Mouse (Mus musculus) left cerebral cortex, postnatal 36 days (tissue): Measurements from ENCODE around the gene Pias4. TPM values are rescaled to one million over a fixed set of nuclear protein-coding genes. Genes with fewer than 3 reads are reported as not detected.
"Not testable (repeated sequence)": the region's sequence is repeated elsewhere in the genome, so short reads cannot be mapped to it uniquely, and the experiment has no call there.

Experiments used
- DNase-seq, 2 experiments: peaks; one replicate each; pipeline ENCODE4 v3.0.0; 2021 to 2022; ENCODE audit warnings: low spot score in 2 of 2, mixed read lengths in 1 of 2
- intact Hi-C: fragments of 180-260 bp; cut with DNase I; formaldehyde crosslinking; loops from one replicate; pipeline ENCODE4 v1.15.1; 2025
- total RNA-seq, 2 experiments: library from RNA; stranded (reverse); gene quantifications; 2 replicates each; pipeline ENCODE4 v1.2.3; 2021

Gene Pias4
- 10 to 100 TPM; 26.7 to 31.8 TPM for total RNA-seq

DNA sequence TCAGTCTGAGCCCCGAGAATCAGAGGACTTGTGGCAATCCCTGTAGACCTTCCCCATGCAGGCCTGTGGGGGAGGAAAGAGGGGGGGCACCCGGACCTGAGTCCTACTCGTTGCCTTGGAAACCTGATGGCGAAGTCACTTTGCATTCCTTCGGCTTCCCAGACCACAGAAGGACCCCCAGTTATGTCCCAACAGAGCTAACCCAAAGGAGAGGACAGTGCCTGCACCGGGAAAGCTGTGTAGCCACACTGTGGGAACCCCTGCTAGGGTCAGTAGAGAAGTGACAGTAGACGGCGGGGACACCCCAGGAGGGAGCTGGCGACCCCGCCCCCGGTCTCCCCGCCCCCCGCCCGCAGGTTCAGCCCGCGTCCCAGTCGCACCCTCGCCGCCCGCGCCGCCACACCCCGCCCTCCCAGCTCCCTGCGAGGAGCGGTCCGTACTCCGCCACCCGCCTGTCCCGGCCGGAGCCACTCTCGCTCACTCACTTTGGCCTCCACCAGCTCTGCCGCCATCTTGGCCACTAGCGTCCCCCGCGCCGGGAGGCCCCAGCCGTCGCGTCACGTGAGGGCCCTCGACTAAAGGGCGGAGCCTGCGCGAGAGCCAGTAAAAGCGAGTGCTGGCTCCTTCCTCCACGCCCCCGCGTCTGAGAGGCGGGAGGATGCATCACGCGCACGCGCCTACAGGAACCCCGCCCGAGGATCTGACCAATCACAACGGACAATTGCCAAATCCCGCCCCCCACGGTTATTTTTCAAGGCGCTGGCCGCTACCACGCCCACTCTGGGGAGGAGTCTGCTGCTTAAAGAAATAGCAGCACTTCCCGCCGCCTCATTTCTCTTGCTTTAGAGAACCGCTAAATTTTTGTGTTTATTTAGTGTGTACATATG lies at the start of gene Pias4:
Gene Pias4, minus strand, starts transcription at position 724 of the 887 bp plus-strand sequence.
- intact Hi-C loops = no loop called here
- peak; percentile 100 for DNase-seq

DNA sequence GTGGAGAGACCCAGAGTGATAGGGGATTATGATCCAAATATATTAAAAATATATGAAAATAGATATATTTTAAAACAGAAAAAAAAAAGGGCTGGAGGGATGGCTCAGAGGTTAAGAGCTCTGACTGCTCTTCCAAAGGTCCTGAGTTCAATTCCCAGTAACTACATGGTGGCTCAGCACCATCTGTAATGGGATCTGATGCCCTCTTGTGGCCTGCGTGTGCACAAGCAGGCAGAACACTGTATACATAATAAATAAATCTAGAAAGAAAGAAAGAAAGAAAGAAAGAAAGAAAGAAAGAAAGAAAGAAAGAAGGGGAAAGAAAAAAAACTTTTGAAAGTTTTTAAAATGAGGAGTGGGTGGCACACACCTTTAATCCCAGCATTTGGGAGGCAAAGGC lies 49.5 kb upstream of the Pias4 start:
- DNase-seq = not testable (repeated sequence)
- intact Hi-C loops = loop anchor here (2.0 kb wide), 1 partner anchor 18 kb away; no protein-coding TSS in a partner anchor

DNA sequence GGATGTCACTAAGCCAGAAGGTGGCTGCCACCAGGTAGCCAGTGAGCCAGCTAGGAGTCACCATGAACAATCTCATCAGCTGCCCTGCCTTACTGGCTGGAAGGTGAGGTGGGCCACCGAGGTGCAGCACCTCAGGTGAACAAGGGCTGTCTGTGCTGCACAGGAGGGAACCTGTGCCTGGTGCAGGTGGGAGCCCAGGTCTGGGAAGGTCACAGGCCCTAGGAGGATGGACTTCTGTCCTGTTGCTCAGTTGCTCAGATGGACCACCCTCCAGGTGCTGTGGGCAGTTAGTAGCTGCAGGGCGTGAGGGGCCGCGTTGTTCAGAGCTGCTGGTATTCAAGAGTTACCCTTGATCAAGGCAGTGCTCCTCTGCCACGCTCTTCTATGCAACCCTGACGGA lies 49.1 kb upstream of the Pias4 start:
- intact Hi-C loops = loop anchor here (2.0 kb wide), 1 partner anchor 18 kb away; no protein-coding TSS in a partner anchor
- DNase-seq = no peak

DNA sequence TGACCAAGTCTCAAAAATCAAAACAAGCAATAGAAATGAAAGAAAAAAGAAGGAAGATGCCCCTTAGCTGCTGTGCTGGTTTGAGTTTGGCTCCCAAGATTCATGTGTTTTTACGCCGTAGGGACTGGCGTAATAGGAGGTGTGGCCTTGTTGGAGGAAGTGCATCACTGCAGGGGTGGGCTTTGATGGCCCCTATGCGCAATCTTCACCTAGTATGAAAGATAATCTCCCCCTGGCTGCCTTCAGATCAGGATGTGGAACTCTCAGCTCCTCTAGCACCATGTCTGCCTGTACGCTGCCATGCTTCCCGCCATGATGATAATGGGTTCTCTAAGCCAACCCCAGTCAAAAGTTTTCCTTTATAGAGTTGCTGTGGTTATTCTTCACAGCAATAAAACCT lies 48.5 kb upstream of the Pias4 start:
- no peak for DNase-seq
- intact Hi-C loops = loop anchor here (2.0 kb wide), 1 partner anchor 17 kb away; no protein-coding TSS in a partner anchor

DNA sequence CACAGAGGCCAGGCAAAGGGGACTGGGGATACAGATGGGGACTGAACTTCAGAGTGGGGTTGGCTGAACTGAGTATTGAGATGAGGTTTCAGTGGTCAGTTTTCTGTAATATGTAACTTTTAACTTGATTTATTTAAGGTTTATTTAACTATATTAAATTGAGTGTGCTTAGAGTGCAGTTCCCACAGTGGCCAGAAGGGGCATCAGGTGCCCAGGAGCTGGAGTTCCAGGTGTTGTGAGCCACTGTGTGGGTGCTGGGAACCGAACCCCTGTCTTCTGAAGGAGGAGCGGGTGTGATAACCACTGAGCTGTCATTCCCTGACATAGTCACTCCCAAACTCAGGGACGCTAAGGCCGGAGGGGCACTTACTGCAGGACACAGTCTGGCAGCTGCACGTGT lies 42.4 kb upstream of the Pias4 start:
- intact Hi-C loops = no loop called here
- no peak for DNase-seq

DNA sequence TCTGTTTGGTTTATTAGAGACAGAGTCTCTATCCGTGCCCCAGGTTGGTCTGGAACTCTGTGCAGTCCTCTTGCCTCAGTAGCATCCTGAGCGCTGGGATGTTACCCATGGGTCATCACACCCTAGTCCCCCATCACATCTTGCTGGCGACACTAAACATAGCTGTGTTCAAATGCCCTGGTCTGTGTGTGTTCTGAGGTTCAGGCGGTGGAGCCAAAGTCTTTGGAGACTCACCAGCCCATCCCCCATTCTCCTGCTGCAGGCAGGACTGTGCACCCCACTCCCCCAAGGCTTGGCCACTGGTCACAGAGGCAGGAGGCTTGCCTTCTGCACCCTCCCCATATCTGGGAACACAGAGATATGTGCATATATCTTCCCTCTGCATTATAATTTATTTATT lies 36.4 kb upstream of the Pias4 start:
- DNase-seq = no peak
- intact Hi-C loops = no loop called here

DNA sequence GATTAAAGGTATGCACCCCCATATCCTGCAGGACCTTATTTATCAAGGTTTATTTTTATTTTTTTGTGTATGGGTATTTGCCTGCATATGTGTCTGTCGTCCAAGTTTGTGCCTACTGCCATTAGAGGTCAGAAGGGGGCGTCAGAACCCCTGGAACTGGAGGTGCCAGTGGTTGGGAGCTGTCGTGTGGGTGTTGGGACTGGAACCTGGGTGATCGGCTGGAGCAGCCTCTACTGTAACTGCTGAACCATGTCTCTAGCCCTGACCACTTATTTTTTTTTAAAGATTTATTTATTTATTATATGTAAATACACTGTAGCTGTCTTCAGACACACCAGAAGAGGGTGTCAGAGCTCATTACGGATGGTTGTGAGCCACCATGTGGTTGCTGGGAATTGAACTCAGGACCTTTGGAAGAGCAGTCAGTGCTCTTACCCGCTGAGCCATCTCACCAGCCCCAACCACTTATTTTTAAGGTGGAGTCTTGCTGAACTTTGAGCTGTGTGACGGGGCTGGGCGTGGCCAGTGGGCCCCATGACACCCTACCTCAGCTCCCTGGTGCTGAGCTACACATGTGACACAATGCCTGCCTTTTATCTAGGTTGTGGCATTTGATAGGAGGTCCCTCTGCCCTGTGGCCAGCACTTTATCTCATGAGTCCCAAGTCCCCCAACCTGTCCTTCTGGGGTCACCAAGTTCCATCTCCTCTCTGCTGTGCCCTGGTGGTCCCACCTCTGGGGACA lies 35.4 kb upstream of the Pias4 start:
- intact Hi-C loops = no loop called here
- DNase-seq = no peak

DNA sequence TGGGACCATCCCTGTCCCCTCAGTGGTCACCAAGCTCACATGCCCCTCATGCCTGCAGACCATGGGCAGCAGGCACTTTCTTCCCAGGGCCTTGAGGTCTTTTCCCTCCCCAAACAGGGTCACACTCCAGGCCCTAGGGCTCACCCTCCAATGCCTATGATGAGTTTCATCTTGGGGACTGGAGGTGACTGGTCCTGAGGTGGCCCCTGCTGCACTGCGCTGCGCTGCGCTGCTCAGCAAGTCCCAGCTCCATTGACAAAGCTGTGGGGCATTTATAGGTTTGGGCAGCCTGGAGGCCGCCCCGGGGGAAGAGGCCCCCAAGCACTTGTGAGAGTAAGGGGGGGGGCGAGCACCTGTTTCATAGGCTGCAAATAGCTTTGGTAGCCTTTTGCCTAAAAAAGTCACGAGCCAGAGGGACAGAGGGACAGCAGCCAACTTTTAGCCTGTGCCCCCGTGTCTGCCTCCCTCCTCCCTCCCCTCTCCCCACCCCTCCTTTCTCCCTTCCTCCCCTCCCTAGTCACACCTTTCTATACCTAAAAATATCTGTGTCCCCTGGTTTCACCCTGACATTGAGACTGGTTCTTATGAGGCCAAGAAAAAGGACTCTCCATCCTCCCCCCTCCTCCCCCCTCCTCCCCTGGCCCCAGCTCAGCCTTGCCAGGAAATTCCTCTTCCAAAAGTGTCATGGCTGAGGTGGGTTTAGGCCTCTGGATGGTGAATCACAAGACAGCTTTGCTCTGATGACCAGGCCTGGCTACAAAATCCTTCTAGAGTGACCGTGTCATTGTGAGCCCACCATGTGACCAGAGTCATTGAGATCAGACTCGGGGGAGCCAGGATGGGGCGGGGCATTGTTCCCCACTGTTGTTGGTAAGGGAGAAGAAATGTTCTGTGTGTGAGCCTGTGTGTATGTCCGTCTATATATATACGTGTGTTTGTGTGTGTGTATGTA lies 34.4 kb upstream of the Pias4 start, which contains the start of gene Nmrk2:
Gene Nmrk2, minus strand, starts transcription at position 245 of the 952 bp plus-strand sequence.
- intact Hi-C loops = no loop called here
- no peak for DNase-seq

DNA sequence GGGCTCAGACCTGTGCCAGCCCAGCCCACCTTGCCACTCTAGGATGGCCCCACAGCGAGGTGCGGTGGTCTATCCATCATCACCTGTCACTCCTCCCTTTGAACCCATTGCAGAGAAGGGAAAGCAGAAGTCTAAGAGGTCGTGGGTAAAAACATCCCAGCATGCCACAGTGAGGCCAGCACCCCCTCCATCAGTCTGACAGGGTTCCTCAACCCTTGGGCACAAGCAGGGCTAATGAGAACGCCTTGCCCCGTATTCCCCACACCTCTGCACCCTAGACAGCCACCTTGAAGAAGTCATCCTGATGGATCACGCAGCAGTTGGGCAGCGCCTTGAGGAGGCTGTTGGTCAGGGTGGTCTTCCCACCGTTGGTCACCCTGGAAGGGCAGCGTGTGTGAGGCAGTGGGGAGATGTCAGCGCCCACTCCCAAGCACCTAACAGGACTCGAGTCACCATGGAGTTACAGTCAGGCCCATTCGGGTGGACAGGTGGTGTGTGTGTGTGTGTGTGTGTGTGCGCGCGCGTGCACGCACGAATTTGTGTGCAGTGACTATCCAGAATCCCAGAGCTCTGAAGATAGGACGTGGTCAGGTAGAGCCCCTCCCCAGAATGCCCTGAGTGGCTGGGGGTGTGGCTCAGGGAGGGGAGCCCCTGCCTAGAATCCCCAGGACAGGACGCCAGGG lies 33.0 kb upstream of the Pias4 start:
- DNase-seq = no peak
- intact Hi-C loops = no loop called here

DNA sequence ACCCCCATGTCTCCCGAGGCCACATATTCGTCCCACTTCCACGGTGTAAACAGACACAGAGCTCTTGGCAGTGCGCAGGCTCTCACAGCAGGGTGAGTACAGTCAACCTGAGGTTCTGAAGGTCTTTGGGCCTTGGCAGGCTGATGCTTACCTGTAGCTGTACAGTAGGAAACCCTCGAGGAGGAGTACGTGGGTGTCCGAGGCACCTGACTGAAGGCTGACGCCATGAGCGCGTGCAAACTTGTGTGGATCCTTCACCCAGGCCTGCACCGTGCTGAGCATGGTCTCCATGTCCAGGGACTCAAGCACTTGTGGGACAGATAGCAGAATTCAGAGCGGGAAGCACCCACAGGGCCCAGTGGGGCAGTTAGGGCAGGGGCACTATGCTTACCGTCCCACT lies 32.4 kb upstream of the Pias4 start:
- no peak for DNase-seq
- intact Hi-C loops = no loop called here

DNA sequence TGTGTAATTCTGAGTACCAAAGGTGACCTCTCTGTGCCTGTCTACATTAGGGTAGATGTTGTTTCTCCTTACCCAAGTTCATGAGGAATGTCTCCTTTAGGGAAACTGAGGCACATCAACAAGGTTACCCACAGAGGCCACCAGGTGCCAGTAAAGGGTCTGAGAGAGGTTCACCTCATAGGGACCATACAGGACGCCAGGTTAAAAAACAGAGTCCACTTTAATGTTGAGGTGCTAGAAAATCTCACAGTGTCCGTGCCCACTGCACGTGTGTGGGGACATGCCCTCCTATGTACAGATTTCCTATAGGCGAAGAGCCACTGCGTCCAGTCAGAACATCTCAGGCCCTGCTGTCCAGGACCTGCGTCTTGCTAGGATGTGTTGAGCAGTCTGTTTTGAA lies 31.3 kb upstream of the Pias4 start:
- no peak for DNase-seq
- intact Hi-C loops = loop anchor here (2.0 to 10.0 kb wide), 3 partner anchors 18 to 256 kb away; partner anchors contain the start of genes Hmg20b and Nfic

DNA sequence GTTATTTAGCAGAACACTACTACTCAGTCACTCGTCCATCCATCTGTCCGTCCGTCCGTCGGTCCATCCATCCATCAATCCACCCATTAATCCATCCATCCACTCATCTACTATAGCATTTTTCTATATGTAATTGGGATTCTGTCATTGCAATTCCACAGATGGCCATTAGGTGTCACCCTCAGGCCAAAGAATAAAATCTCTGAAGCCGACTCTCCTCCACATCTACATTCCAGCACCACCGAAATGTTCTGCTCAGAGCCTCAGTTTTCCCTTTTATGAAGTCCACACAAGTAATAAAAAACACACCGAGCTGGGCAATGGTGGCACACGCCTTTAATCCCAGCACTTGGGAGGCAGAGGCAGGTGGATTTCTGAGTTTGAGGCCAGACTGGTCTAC lies 30.5 kb upstream of the Pias4 start:
- peak in 1 of 2 experiments; percentile 63 for DNase-seq
- intact Hi-C loops = loop anchor here (2.0 to 10.0 kb wide), 3 partner anchors 19 to 257 kb away; partner anchors contain the start of genes Hmg20b and Nfic

DNA sequence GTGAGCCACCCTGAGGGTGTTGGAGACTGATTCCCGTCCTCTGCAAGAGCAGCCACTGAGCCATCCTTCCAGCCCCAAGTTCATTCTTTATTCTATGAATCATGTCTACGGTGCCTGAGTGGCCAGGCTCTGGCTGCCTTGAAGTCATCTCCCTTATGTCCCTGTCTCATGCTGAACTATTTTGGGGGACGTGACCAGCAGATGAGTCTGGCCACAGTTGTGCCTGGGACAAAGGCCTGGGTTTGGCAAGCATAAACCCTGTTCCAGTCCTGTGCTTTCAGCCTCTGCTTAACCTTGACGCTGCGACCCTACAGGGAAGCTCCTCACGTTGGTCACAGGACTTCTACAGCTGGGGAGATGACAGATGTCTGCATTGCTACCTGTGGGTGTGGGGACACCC lies 29.6 kb upstream of the Pias4 start:
- no peak for DNase-seq
- intact Hi-C loops = loop anchor here (10.0 kb wide), 1 partner anchor 257 kb away; the partner anchor contains the start of gene Nfic

DNA sequence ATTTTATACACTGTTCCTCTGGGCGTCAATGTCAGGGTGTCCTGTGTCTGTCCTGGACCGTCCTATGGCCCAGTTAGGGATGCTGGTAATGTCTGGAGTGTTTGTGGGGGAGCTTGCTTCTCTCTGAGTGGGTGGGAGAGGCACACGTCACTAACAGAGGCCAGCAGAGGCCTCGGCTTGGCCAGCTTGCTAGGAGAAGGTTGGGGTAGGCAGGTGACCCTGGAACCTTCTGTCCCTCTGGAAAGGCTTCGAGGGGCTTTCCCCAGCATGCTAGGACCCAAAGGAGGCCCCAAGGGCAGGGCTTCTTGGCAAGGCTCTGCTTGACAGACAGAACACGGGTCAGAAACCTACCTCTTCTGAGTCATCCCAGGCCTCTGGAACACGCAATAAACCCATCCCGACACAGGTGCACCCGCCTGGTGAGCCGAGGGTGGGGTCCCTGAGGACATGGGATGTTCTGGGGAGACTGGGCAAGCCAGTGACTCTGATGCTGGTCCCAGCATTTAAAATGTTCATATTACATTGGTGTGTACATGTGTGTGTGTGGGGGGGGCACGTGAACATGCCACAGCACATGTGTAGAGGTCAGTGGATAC lies 28.8 kb upstream of the Pias4 start:
- intact Hi-C loops = loop anchor here (10.0 kb wide), 1 partner anchor 258 kb away; the partner anchor contains the start of gene Nfic
- no peak for DNase-seq

DNA sequence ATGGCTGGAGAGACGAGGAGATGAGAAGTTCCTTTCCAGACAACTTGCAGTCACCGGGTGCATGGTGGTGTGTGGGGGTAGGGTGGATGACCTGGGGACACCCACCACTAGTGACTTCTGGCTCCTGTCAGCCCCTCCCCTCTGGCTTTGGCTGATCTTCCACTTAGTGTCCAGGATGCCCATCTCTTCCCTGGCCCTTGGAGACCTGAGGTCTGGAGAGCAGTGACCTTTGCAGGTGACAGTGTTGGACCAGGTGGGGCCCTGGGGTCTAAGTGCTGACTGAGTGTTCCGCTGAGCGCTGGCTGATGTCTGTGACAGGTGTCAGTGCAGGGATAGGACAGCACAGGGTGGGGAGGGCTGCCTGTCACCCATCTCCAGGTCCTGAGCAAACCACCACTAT lies 27.6 kb upstream of the Pias4 start:
- DNase-seq = no peak
- intact Hi-C loops = loop anchor here (10.0 kb wide), 1 partner anchor 260 kb away; the partner anchor contains the start of gene Nfic

DNA sequence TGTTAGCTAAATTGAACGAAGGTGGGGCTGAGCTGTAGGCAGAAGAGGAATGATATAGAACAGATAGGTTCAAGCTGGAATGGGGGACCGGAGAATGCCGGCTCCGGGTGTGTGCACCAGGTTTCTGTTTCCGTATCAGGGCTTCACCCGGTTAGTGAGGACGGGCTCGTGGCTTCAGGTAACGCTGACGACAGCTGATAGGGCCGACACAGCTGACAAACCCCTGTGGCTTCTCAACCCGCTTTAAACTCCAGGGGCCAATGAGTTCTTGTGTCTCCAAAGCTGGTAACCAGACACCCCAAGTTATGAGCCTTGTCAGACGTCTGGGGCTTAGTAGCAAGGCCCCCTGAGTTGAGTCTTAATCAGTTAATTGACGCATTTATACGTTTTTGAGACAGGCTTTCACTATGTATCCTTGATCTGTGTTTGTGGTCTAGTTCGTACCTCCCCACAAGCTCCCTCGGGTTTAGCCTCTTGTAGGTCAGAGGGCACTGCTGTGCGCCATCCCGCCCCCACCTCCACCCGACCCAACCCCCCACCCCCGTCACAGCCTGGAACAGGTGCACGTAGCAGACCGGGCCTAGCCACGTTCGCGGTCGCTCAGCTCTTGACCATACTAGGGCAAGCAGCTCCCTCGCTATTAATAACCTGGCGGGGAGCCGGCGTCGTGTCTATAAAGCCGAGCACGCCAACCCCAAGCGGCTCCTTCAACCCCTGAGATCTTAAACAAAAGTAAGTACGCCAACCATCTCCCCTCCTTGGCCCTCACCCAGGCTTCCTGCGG lies 26.5 kb upstream of the Pias4 start:
- intact Hi-C loops = loop anchor here (10.0 kb wide), 1 partner anchor 261 kb away; the partner anchor contains the start of gene Nfic
- no peak for DNase-seq

DNA sequence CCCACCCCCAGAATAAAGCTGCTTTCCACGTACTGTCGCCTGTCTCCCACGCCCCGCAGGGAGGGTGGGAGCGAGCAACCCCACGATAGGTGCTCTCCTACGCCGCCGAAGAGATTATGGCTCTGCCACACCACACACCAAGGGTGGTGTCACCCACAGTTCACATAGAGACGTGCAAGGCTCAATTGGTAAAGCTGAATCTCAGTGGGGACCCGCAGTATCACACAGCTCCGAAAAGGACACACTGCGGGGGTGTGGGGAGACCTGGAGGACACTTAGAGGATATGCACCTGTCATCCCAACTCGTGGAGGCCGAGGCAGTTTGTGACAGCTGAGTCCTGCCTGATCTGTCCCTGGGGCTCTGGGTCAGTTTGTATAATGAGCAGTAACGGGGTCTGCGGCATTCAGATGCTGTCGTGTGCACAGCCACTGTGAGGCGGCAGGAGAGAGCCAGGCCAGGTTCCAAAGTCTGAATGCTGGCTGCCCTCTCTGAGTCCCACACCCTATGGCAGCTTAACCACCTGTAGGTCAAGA lies 25.3 kb upstream of the Pias4 start:
- no peak for DNase-seq
- intact Hi-C loops = loop anchor here (10.0 kb wide), 1 partner anchor 262 kb away; the partner anchor contains the start of gene Nfic
